9 mouse cellular contexts compared by ENCODE assay signal in the genomic region with DNA sequence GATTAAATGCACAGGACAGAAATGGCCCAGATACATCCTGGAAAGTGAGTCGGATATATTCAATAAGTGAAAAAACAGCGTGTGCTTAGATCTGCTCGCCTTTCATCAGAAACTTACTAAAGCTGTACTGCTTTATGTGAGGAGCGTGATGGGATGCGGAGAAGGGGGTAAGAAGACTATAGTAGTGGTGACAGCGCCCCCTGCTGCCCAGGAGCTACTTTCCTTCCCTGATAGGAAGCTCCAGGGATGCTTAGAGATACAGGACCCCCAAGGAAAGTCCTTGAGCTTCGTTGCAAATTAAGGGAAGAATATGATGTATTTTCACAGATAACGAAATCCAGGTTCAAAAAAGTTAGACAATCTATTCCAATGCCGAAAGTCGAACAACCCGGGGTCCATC. TPM values are rescaled to one million over a fixed set of nuclear protein-coding genes. Genes with fewer than 3 reads are reported as not detected.
A peak's percentile ranks its signal among the peaks of the same experiment; 100 is the strongest.
DNase-seq lines count a peak whose midpoint lies in the region; TF ChIP-seq lines count a peak whose summit lies in the region.
"Had no signal": no experiment of that assay in that cellular context is flagged by ENCODE, and none has a peak within 500 bp of the region (broad histone marks: within the 10 kb centered on the region; RNA-seq: fewer than 3 reads in every experiment).

No protein-coding gene starts in this region.

- no peak for TF ChIP-seq POLR2A in cerebellum, adult 2 months (IDR thresholded peaks at IDR 0.05; ENCODE audit: borderline replicate concordance, insufficient read depth, low read length)

- no peaks in the 10 kb centered on the region for H3K27me3 ChIP-seq in cerebellum, adult 2 months (ENCODE audit: control insufficient read depth, insufficient read depth, low read length)

- H3K27ac ChIP-seq in cerebellum, adult 2 months (ENCODE audit: insufficient read depth, low read length): no peak overlapping the region

- peaks cover 5% of the 10 kb centered on the region; the same call in 1 of the 2 replicates for H3K4me1 ChIP-seq in cerebellum, adult 2 months (ENCODE audit: control insufficient read depth, insufficient read depth, low read length)

- H3K4me3 ChIP-seq in cerebellum, adult 2 months (replicated peaks; ENCODE audit: insufficient read depth, low read depth, low read length): no peak overlapping the region

- peak; percentile 46 for TF ChIP-seq CTCF in cerebellum, adult 2 months (IDR thresholded peaks at IDR 0.05; ENCODE audit: borderline replicate concordance, insufficient read depth, low read depth, low read length)

- 39% methylated on average over 11 of the region's 11 CpGs for WGBS in cerebellum, adult 2 months

- peak in 1 of 2 experiments; percentile 18 for DNase-seq in cerebellum, adult 2 months
- no peak for DNase-seq in cerebellum, adult 9-11 months
- DNase-seq in right cerebral cortex, adult 18-20 months: peak; percentile 35
- no peak for DNase-seq in right cerebral cortex, postnatal 25 days
- DNase-seq in embryo, embryonic 10.5 days (ENCODE audit: low spot score): peak; percentile 87
- peak; percentile 21 for DNase-seq in kidney, postnatal 14 days
- peak; percentile 59 for DNase-seq in lung, postnatal 10 days
- DNase-seq in testis, postnatal 14 days (ENCODE audit: low spot score): peak; percentile 82

RNA-seq across cellular contexts. Expression of a gene that starts 17.1 kb away (rescaled TPM):
- 0.47 and 0.51 TPM in 2 replicates for polyA plus RNA-seq in cerebellum, adult 2 months (2012; rRNA removed)
- polyA plus RNA-seq: heart, embryonic 16.5 days had no signal

Comparison
In these comparisons a context has a peak if more than half of its experiments do, and no peak if none do; other contexts are left out.
1. DNase-seq: peak in right cerebral cortex, adult 18-20 months (single experiment), embryo, embryonic 10.5 days (single experiment), kidney, postnatal 14 days (single experiment), lung, postnatal 10 days (single experiment) and testis, postnatal 14 days (single experiment); none in cerebellum, adult 9-11 months (single experiment) and right cerebral cortex, postnatal 25 days (single experiment).